Mouse (Mus musculus): Measurements from ENCODE around the gene Myt1l. TPM values are rescaled to one million over a fixed set of nuclear protein-coding genes. Genes with fewer than 3 reads are reported as not detected.

Gene Myt1l
- polyA plus RNA-seq, 1 experiment from 2014 or later: 265 TPM

GRCm38 (mm10) chr12:29534761-29535300, 6.6 kb downstream of the Myt1l start:
- H3K36me3 ChIP-seq (ENCODE audit: control insufficient read depth, insufficient read depth, low read length): no peaks in the 10 kb centered on the region
- under 1% methylated on average over 25 of the region's 25 CpGs for WGBS
- H3K9me3 ChIP-seq (ENCODE audit: control insufficient read depth, low read length): no peaks in the 10 kb centered on the region
- H3K9ac ChIP-seq (replicated peaks; ENCODE audit: low read depth, low read length): peak overlapping the region; percentile 81
- ATAC-seq (ENCODE audit: low read depth): 0 out of 2 replicates have a peak, but pooled peaks have one; percentile 40
- H3K27me3 ChIP-seq (ENCODE audit: control insufficient read depth, insufficient read depth, low read length): no peaks in the 10 kb centered on the region
- H3K27ac ChIP-seq (ENCODE audit: low read depth, low read length): peak overlapping the region; percentile 96
- peak overlapping the region; percentile 91 for H3K4me2 ChIP-seq (ENCODE audit: low read depth, low read length)
- H3K4me1 ChIP-seq (ENCODE audit: control insufficient read depth, insufficient read depth, low read length): peaks cover 16% of the 10 kb centered on the region; the same call in 1 of the 2 replicates
- H3K4me3 ChIP-seq (ENCODE audit: low read depth, low read length): peak overlapping the region; percentile 40

GRCm38 (mm10) chr12:29537916-29538315, 9.7 kb downstream of the Myt1l start:
- Histone ChIP-seq H3K27ac (ENCODE audit: low read depth, low read length) (peak overlapping the region; percentile 96), H3K4me1 (ENCODE audit: control insufficient read depth, insufficient read depth, low read length) (peaks cover 17% of the 10 kb centered on the region; the same call in 1 of the 2 replicates), H3K9me3 (ENCODE audit: control insufficient read depth, low read length) (no peaks in the 10 kb centered on the region), H3K36me3 (ENCODE audit: control insufficient read depth, insufficient read depth, low read length) (no peaks in the 10 kb centered on the region), H3K4me3 (ENCODE audit: low read depth, low read length) (peak overlapping the region; percentile 40), H3K9ac (replicated peaks; ENCODE audit: low read depth, low read length) (peak overlapping the region; percentile 81), H3K27me3 (ENCODE audit: control insufficient read depth, insufficient read depth, low read length) (no peaks in the 10 kb centered on the region), H3K4me2 (ENCODE audit: low read depth, low read length) (peak overlapping the region; percentile 91)
- ATAC-seq (ENCODE audit: low read depth): peak; percentile 60
- 31% methylated on average over 5 of the region's 5 CpGs for WGBS

DNA sequence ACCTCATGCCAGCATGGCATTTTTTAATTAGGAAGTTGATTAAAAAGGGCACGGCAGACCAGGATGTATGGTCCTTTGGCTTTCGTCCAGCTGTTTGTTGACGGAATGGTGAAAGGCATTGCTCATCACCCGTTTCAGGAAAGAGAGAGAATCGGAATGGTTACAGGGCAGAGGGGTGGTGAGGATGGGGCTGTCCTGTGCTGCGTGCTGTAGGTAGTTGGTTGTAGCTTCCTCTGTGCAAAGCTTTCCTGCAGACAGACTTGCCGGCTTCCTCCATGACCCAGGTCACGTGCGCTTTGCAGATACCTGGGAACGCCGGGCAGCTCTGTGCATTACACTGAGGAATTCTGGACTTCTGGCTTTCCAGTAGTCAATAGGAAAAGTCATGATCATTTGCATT, 10.3 kb downstream of the Myt1l start:
- peak; percentile 30; the same call in 1 of the 2 replicates for ATAC-seq (ENCODE audit: low read depth)
- Histone ChIP-seq H3K36me3 (ENCODE audit: control insufficient read depth, insufficient read depth, low read length) (no peaks in the 10 kb centered on the region), H3K9ac (replicated peaks; ENCODE audit: low read depth, low read length) (peak overlapping the region; percentile 81), H3K9me3 (ENCODE audit: control insufficient read depth, low read length) (no peaks in the 10 kb centered on the region), H3K4me3 (ENCODE audit: low read depth, low read length) (peak overlapping the region; percentile 40), H3K27ac (ENCODE audit: low read depth, low read length) (peak overlapping the region; percentile 96), H3K27me3 (ENCODE audit: control insufficient read depth, insufficient read depth, low read length) (no peaks in the 10 kb centered on the region), H3K4me1 (ENCODE audit: control insufficient read depth, insufficient read depth, low read length) (peaks cover 13% of the 10 kb centered on the region; the same call in 1 of the 2 replicates), H3K4me2 (ENCODE audit: low read depth, low read length) (peak overlapping the region; percentile 91)
- WGBS: 39% methylated on average over 11 of the region's 11 CpGs

- Histone ChIP-seq H3K27ac (ENCODE audit: low read depth, low read length) (peak overlapping the region; percentile 96), H3K9ac (replicated peaks; ENCODE audit: low read depth, low read length) (peak overlapping the region; percentile 30; the same call in 1 of the 2 replicates), H3K4me3 (ENCODE audit: low read depth, low read length) (peak overlapping the region; percentile 40), H3K27me3 (ENCODE audit: control insufficient read depth, insufficient read depth, low read length) (no peaks in the 10 kb centered on the region), H3K4me2 (ENCODE audit: low read depth, low read length) (peak overlapping the region; percentile 91), H3K36me3 (ENCODE audit: control insufficient read depth, insufficient read depth, low read length) (no peaks in the 10 kb centered on the region), H3K4me1 (ENCODE audit: control insufficient read depth, insufficient read depth, low read length) (peaks cover 13% of the 10 kb centered on the region; the same call in 1 of the 2 replicates), H3K9me3 (ENCODE audit: control insufficient read depth, low read length) (no peaks in the 10 kb centered on the region)
- WGBS: 31% methylated on average over 5 of the region's 5 CpGs
- no peak for ATAC-seq (ENCODE audit: low read depth)
Observed at GRCm38 (mm10) chr12:29539106-29539505, 10.9 kb downstream of the Myt1l start.

DNA sequence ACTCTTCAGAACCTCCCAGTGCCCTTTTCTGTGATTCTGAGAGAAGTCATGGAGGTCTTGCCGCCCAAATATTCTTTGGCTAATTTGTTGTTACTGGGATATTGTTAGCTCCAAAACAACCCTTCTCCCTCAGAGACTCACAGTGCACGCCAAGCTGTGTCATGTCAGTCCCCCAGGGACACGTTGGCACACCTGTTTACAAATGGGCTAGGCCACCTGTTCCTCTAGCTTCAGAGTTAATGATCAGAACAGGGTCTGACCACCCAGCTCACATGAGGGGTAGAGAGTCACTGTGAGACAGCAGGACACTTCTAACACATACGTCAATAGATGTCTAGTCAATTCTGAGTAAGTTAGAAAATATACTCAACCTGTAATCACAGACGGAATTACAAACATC, 12.6 kb downstream of the Myt1l start:
- no peak overlapping the region for H3K9ac ChIP-seq (replicated peaks; ENCODE audit: low read depth, low read length)
- H3K36me3 ChIP-seq (ENCODE audit: control insufficient read depth, insufficient read depth, low read length): no peaks in the 10 kb centered on the region
- ATAC-seq (ENCODE audit: low read depth): no peak
- no peak overlapping the region for H3K27ac ChIP-seq (ENCODE audit: low read depth, low read length)
- peaks cover 13% of the 10 kb centered on the region; the same call in 1 of the 2 replicates for H3K4me1 ChIP-seq (ENCODE audit: control insufficient read depth, insufficient read depth, low read length)
- WGBS: 79% methylated on average over 5 of the region's 5 CpGs
- peak overlapping the region; percentile 91; the same call in 1 of the 2 replicates for H3K4me2 ChIP-seq (ENCODE audit: low read depth, low read length)
- H3K4me3 ChIP-seq (ENCODE audit: low read depth, low read length): no peak overlapping the region
- H3K27me3 ChIP-seq (ENCODE audit: control insufficient read depth, insufficient read depth, low read length): no peaks in the 10 kb centered on the region
- H3K9me3 ChIP-seq (ENCODE audit: control insufficient read depth, low read length): no peaks in the 10 kb centered on the region

- H3K4me3 ChIP-seq (ENCODE audit: low read depth, low read length): no peak overlapping the region
- no peaks in the 10 kb centered on the region for H3K36me3 ChIP-seq (ENCODE audit: control insufficient read depth, insufficient read depth, low read length)
- 46% methylated on average over 3 of the region's 3 CpGs for WGBS
- no peak overlapping the region for H3K9ac ChIP-seq (replicated peaks; ENCODE audit: low read depth, low read length)
- no peaks in the 10 kb centered on the region for H3K27me3 ChIP-seq (ENCODE audit: control insufficient read depth, insufficient read depth, low read length)
- H3K27ac ChIP-seq (ENCODE audit: low read depth, low read length): no peak overlapping the region
- no peaks in the 10 kb centered on the region for H3K4me1 ChIP-seq (ENCODE audit: control insufficient read depth, insufficient read depth, low read length)
- H3K4me2 ChIP-seq (ENCODE audit: low read depth, low read length): no peak overlapping the region
- no peaks in the 10 kb centered on the region for H3K9me3 ChIP-seq (ENCODE audit: control insufficient read depth, low read length)
- no peak for ATAC-seq (ENCODE audit: low read depth)
Observed at GRCm38 (mm10) chr12:29546073-29546472, 17.9 kb downstream of the Myt1l start.

DNA sequence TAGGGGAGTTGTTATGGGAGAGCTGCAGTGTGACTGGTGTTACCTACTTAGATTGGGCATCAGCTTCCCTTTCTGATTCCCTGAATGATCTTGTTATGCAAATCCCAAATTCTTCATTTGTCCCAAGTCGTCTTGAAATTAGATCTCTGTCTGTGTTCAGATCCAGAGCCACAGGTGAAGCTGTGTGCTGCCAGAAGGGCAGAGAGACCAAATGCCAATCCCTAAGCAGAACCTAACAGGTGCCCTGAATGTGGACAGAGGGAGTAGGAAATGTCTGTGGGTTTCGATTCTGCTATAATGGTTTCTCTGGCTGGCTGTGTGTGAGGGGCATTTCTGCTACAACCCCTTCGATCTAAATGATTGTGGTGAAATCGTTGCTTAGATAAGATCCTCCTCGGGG, 18.9 kb downstream of the Myt1l start:
- no peak overlapping the region for H3K27ac ChIP-seq (ENCODE audit: low read depth, low read length)
- H3K4me2 ChIP-seq (ENCODE audit: low read depth, low read length): no peak overlapping the region
- ATAC-seq (ENCODE audit: low read depth): no peak
- WGBS: 71% methylated on average over 5 of the region's 5 CpGs
- no peaks in the 10 kb centered on the region for H3K27me3 ChIP-seq (ENCODE audit: control insufficient read depth, insufficient read depth, low read length)
- H3K9ac ChIP-seq (replicated peaks; ENCODE audit: low read depth, low read length): no peak overlapping the region
- no peaks in the 10 kb centered on the region for H3K4me1 ChIP-seq (ENCODE audit: control insufficient read depth, insufficient read depth, low read length)
- no peak overlapping the region for H3K4me3 ChIP-seq (ENCODE audit: low read depth, low read length)
- H3K9me3 ChIP-seq (ENCODE audit: control insufficient read depth, low read length): no peaks in the 10 kb centered on the region
- H3K36me3 ChIP-seq (ENCODE audit: control insufficient read depth, insufficient read depth, low read length): no peaks in the 10 kb centered on the region

DNA sequence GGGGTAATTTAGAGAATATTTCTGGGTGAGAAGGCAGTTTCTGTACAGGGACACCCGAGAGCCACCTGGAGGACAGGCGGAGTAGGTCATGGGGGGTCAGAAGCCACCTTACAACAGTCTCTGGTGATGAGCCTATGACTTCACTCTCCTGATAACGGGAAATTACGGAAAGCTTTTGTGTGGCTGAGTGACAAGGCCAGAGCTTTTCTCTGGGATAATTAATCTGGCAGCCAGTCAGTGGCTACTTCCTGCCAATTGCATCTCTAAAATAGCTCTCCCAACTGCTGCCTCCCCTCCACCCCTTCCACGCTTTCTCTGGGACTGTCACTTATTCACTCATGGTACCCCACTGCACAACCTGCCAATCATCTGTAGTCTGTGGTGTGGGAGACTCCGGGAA, 19.6 kb downstream of the Myt1l start:
- no peak overlapping the region for H3K27ac ChIP-seq (ENCODE audit: low read depth, low read length)
- no peak overlapping the region for H3K4me3 ChIP-seq (ENCODE audit: low read depth, low read length)
- H3K27me3 ChIP-seq (ENCODE audit: control insufficient read depth, insufficient read depth, low read length): no peaks in the 10 kb centered on the region
- no peak for ATAC-seq (ENCODE audit: low read depth)
- H3K36me3 ChIP-seq (ENCODE audit: control insufficient read depth, insufficient read depth, low read length): no peaks in the 10 kb centered on the region
- H3K9me3 ChIP-seq (ENCODE audit: control insufficient read depth, low read length): no peaks in the 10 kb centered on the region
- H3K4me1 ChIP-seq (ENCODE audit: control insufficient read depth, insufficient read depth, low read length): no peaks in the 10 kb centered on the region
- no peak overlapping the region for H3K9ac ChIP-seq (replicated peaks; ENCODE audit: low read depth, low read length)
- no peak overlapping the region for H3K4me2 ChIP-seq (ENCODE audit: low read depth, low read length)
- 54% methylated on average over 6 of the region's 6 CpGs for WGBS

DNA sequence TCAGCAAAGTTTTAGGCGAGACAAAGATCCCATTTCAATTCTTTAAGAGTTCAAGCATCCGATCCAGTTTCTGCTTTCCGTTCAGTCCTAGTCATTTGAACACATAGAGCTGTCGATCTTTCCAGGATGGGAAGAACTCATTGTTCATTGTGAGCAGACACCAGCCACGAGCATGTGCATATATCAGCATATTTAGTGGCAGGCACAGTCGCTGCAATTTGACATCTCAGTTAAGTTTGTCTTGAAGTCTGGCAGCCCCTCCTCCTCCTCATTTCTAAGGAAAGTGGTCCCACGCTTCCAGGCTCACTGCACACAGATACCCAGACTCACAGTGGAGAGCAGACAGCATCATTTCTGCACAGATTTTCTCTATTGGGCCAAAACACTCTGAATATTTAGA, 25.0 kb downstream of the Myt1l start:
- no peak overlapping the region for H3K4me2 ChIP-seq (ENCODE audit: low read depth, low read length)
- peaks cover 10% of the 10 kb centered on the region; the same call in 1 of the 2 replicates for H3K4me1 ChIP-seq (ENCODE audit: control insufficient read depth, insufficient read depth, low read length)
- no peaks in the 10 kb centered on the region for H3K9me3 ChIP-seq (ENCODE audit: control insufficient read depth, low read length)
- no peak overlapping the region for H3K9ac ChIP-seq (replicated peaks; ENCODE audit: low read depth, low read length)
- H3K27me3 ChIP-seq (ENCODE audit: control insufficient read depth, insufficient read depth, low read length): no peaks in the 10 kb centered on the region
- no peaks in the 10 kb centered on the region for H3K36me3 ChIP-seq (ENCODE audit: control insufficient read depth, insufficient read depth, low read length)
- 60% methylated on average over 7 of the region's 7 CpGs for WGBS
- no peak overlapping the region for H3K27ac ChIP-seq (ENCODE audit: low read depth, low read length)
- no peak for ATAC-seq (ENCODE audit: low read depth)
- no peak overlapping the region for H3K4me3 ChIP-seq (ENCODE audit: low read depth, low read length)
